Mouse (Mus musculus): ENCODE measurements around the gene Rnase10. TPM values are rescaled to one million over a fixed set of nuclear protein-coding genes. Genes with fewer than 3 reads are reported as not detected.

Rnase10 gene
- polyA plus RNA-seq, 1 experiment from 2014 or later: not detected

DNA sequence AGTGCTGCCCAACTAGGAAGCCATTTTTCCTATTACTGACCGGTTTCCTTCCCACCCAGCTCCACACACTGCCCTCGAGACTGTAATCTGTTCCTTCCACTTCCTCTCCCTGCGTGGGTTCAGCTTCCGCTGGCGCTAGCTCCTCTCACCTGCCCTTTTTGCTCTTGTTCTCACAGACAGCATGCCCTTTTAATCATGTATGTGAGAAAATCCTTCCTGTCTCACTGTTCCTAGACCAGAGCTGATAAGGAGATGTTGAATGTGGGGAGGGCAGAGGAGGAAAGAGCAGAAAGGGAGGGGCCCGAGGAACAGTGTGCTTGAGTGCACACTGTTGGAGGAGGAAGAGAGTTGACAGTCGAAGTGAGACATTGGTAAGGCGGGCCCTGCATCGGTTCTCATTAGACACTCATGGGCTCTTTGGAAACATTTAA lies 49.9 kb downstream of the Rnase10 start, which contains the start of gene Rnase12:
Gene Rnase12 (minus strand): TSS at position 261 of the 431 bp plus-strand sequence.
- H3K27ac ChIP-seq (ENCODE audit: low read depth): no peak within 1 kb of the TSS
- ATAC-seq (ENCODE audit: insufficient read depth) (no peak), DNase-seq (no peak)
- WGBS: 38% methylated on average over 9 of the region's 9 CpGs
- no peak within 1 kb of the TSS for H3K4me3 ChIP-seq (ENCODE audit: low read depth, low read length)
- no peaks in the 10 kb centered on the region for H3K9me3 ChIP-seq (ENCODE audit: low read depth, low read length)
- no peaks in the 10 kb centered on the region for H3K36me3 ChIP-seq (ENCODE audit: insufficient read depth)
- no peak within 1 kb of the TSS for H3K9ac ChIP-seq
- H3K27me3 ChIP-seq (ENCODE audit: insufficient read depth, low read length): no peaks in the 10 kb centered on the region
- TF ChIP-seq CTCF (IDR thresholded peaks at IDR 0.05; ENCODE audit: low read depth): no peak
- no peak within 1 kb of the TSS for H3K4me2 ChIP-seq
- H3K4me1 ChIP-seq (ENCODE audit: insufficient read depth): no peaks in the 10 kb centered on the region

Other genes with a start within 250 kb of the Rnase10 start
- 68.3 and 68.6 TPM in 2 replicates for gene Ttc5, start 222.2 kb upstream of the Rnase10 start, polyA plus RNA-seq (2014; fragmentation: Nextera tagmentation; extraction: Ambion mirVana)
- not detected in 2 replicates for gene Ccnb1ip1, start 200.0 kb upstream of the Rnase10 start, polyA plus RNA-seq (2014; fragmentation: Nextera tagmentation; extraction: Ambion mirVana)
- gene Parp2, start 199.9 kb upstream of the Rnase10 start, polyA plus RNA-seq (2014; fragmentation: Nextera tagmentation; extraction: Ambion mirVana): 71.0 and 74.7 TPM in 2 replicates
- gene Tep1, start 137.2 kb upstream of the Rnase10 start, polyA plus RNA-seq (2014; fragmentation: Nextera tagmentation; extraction: Ambion mirVana): 6.1 and 7.2 TPM in 2 replicates
- 0.26 and 0.29 TPM in 2 replicates for gene Klhl33, start 110.2 kb upstream of the Rnase10 start, polyA plus RNA-seq (2014; fragmentation: Nextera tagmentation; extraction: Ambion mirVana)
- 164 and 183 TPM in 2 replicates for gene Osgep, start 82.9 kb upstream of the Rnase10 start, polyA plus RNA-seq (2014; fragmentation: Nextera tagmentation; extraction: Ambion mirVana)
- gene Apex1, start 82.8 kb upstream of the Rnase10 start, polyA plus RNA-seq (2014; fragmentation: Nextera tagmentation; extraction: Ambion mirVana): 272 and 273 TPM in 2 replicates
- gene Pip4p1, start 76.9 kb upstream of the Rnase10 start, polyA plus RNA-seq (2014; fragmentation: Nextera tagmentation; extraction: Ambion mirVana): 45.6 and 47.1 TPM in 2 replicates
- gene Pnp, start 76.7 kb upstream of the Rnase10 start, polyA plus RNA-seq (2014; fragmentation: Nextera tagmentation; extraction: Ambion mirVana): 64.4 and 67.0 TPM in 2 replicates
- gene Gm49342, start 63.2 kb upstream of the Rnase10 start, polyA plus RNA-seq (2014; fragmentation: Nextera tagmentation; extraction: Ambion mirVana): not detected in 2 replicates
- 0.42 and 0.76 TPM in 2 replicates for gene Pnp2, start 51.8 kb upstream of the Rnase10 start, polyA plus RNA-seq (2014; fragmentation: Nextera tagmentation; extraction: Ambion mirVana)
- gene Rnase9, start 34.1 kb downstream of the Rnase10 start, polyA plus RNA-seq (2014; fragmentation: Nextera tagmentation; extraction: Ambion mirVana): not detected in 2 replicates
- not detected in 2 replicates for gene Rnase11, start 42.4 kb downstream of the Rnase10 start, polyA plus RNA-seq (2014; fragmentation: Nextera tagmentation; extraction: Ambion mirVana)
- not detected in 2 replicates for gene Rnase12, start 49.9 kb downstream of the Rnase10 start, polyA plus RNA-seq (2014; fragmentation: Nextera tagmentation; extraction: Ambion mirVana)
- not detected in 2 replicates for gene Olfr750, start 66.7 kb downstream of the Rnase10 start, polyA plus RNA-seq (2014; fragmentation: Nextera tagmentation; extraction: Ambion mirVana)
- gene Rnase4, start 83.3 kb downstream of the Rnase10 start, polyA plus RNA-seq (2014; fragmentation: Nextera tagmentation; extraction: Ambion mirVana): 27.6 and 29.6 TPM in 2 replicates
- 5.2 and 5.6 TPM in 2 replicates for gene Ang, start 83.4 kb downstream of the Rnase10 start, polyA plus RNA-seq (2014; fragmentation: Nextera tagmentation; extraction: Ambion mirVana)
- gene Eddm3b, start 106.7 kb downstream of the Rnase10 start, polyA plus RNA-seq (2014; fragmentation: Nextera tagmentation; extraction: Ambion mirVana): not detected in 2 replicates
- 1.2 and 1.4 TPM in 2 replicates for gene Rnase6, start 116.2 kb downstream of the Rnase10 start, polyA plus RNA-seq (2014; fragmentation: Nextera tagmentation; extraction: Ambion mirVana)
- gene Rnase1, start 139.0 kb downstream of the Rnase10 start, polyA plus RNA-seq (2014; fragmentation: Nextera tagmentation; extraction: Ambion mirVana): 0.50 TPM in 1 of 2 replicates, not detected in the other
- not detected in 2 replicates for gene Rnase2b, start 154.5 kb downstream of the Rnase10 start, polyA plus RNA-seq (2014; fragmentation: Nextera tagmentation; extraction: Ambion mirVana)
- gene Ang2, start 191.4 kb downstream of the Rnase10 start, polyA plus RNA-seq (2014; fragmentation: Nextera tagmentation; extraction: Ambion mirVana): not detected in 2 replicates
- not detected in 2 replicates for gene Ear14, start 195.6 kb downstream of the Rnase10 start, polyA plus RNA-seq (2014; fragmentation: Nextera tagmentation; extraction: Ambion mirVana)
- gene Rnase2a, start 248.4 kb downstream of the Rnase10 start, polyA plus RNA-seq (2014; fragmentation: Nextera tagmentation; extraction: Ambion mirVana): not detected in 2 replicates